Mouse (Mus musculus) liver, adult 2 months (tissue): ENCODE measurements at regions not wholly inside any gene's neighbourhood (a gene's known extent, or its start where the extent isn't known, plus 50 kb on each side); places are given as distances from the start of the nearest gene placed in this dataset.

Experiments used
- DNase-seq: peaks from one replicate; pipeline ENCODE4 v3.0.0-alpha.2; 2011; ENCODE audit warnings: low read depth, low spot score; ENCODE audit errors: extremely low read depth
- H3K27ac ChIP-seq: fragments of 200-500 bp; replicated peaks from 2 replicates; pipeline ENCODE4 v1.5.1; 2012; ENCODE audit warnings: low read depth, mild to moderate bottlenecking, control low read depth, inconsistent platforms, low read length; ENCODE audit not compliant: insufficient read depth
- H3K27me3 ChIP-seq: fragments of 200-500 bp; 2 replicates; pipeline ENCODE4 v1.6.1; 2012; ENCODE audit warnings: mild to moderate bottlenecking, moderate library complexity, low read length, inconsistent platforms; ENCODE audit not compliant: control insufficient read depth, insufficient read depth
- H3K36me3 ChIP-seq: fragments of 200-500 bp; 2 replicates; pipeline ENCODE4 v1.6.1; 2012; ENCODE audit warnings: low read length, inconsistent platforms; ENCODE audit not compliant: control insufficient read depth, insufficient read depth
- H3K4me1 ChIP-seq: fragments of 200-500 bp; 2 replicates; pipeline ENCODE4 v1.6.1; 2011; ENCODE audit warnings: low read length; ENCODE audit not compliant: control insufficient read depth, insufficient read depth
- H3K4me3 ChIP-seq: fragments of 200-500 bp; 2 replicates; pipeline ENCODE4 v1.5.1; 2011; ENCODE audit warnings: low read depth, mild to moderate bottlenecking, control low read depth, low read length, moderate library complexity; ENCODE audit not compliant: insufficient read depth
- H3K79me2 ChIP-seq: fragments of 200-500 bp; 2 replicates; pipeline ENCODE4 v1.6.1; 2012; ENCODE audit warnings: inconsistent platforms, mild to moderate bottlenecking, low read length, moderate library complexity; ENCODE audit not compliant: control insufficient read depth, insufficient read depth
- H3K9ac ChIP-seq: fragments of 200-500 bp; 2 replicates; pipeline ENCODE4 v1.6.1; 2012; ENCODE audit warnings: low read depth, mild to moderate bottlenecking, control low read depth, inconsistent platforms, low read length
- CTCF ChIP-seq: fragments of 200-500 bp; IDR thresholded peaks from 2 replicates; pipeline ENCODE4 v1.5.1; 2011; ENCODE audit warnings: low read depth, low read length, control low read depth
- POLR2A ChIP-seq: fragments of 200-500 bp; IDR thresholded peaks from 2 replicates; pipeline ENCODE4 v1.6.1; 2011; ENCODE audit warnings: low read length, control low read depth; ENCODE audit not compliant: insufficient read depth; ENCODE audit errors: extremely low read depth
- WGBS: fragments of 180-500 bp; shearing (Covaris S2); methylation state at CpG from one replicate; pipeline ENCODE4 v1.1.7; 2018; 5-methylcytosine and 5-hydroxymethylcytosine counted together

DNA sequence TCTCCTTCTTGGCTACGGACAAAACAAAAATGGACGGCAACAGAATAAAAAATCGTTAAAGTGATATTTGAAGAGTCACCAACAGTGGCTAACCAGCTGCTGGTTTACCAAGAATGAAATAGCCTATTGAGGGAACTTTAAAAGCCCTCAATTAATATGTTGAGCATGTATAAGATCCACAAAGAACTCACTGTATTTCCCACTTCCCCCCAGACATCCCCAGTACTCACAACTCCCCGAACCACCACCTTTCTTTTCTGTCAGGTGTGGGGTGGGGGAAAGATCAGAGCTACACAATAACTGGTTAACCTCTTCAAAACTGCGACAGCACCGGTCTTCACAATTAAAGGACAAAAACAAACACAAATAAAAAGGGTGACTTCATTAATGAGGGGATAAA lies 245.5 kb upstream of the Pmfbp1 start:
- 87% methylated on average over 6 of the region's 6 CpGs for WGBS
- no peak for DNase-seq
- no peak overlapping the region for H3K27ac ChIP-seq
- no peaks in the 10 kb centered on the region; the same call in 1 of the 2 replicates for H3K27me3 ChIP-seq
- no peak for TF ChIP-seq CTCF
- no peak for TF ChIP-seq POLR2A
- no peaks in the 10 kb centered on the region for H3K79me2 ChIP-seq
- no peaks in the 10 kb centered on the region for H3K4me1 ChIP-seq
- no peak overlapping the region for H3K9ac ChIP-seq
- H3K36me3 ChIP-seq, result no peaks in the 10 kb centered on the region
- H3K4me3 ChIP-seq, result no peak overlapping the region

- Histone ChIP-seq H3K79me2 (no peaks in the 10 kb centered on the region), H3K27ac (no peak overlapping the region), H3K4me1 (no peaks in the 10 kb centered on the region), H3K9ac (no peak overlapping the region), H3K4me3 (no peak overlapping the region), H3K27me3 (no peaks in the 10 kb centered on the region; the same call in 1 of the 2 replicates), H3K36me3 (no peaks in the 10 kb centered on the region)
- TF ChIP-seq CTCF (no peak), POLR2A (no peak)
- no peak for DNase-seq
- WGBS, result 89% methylated on average over 12 of the region's 12 CpGs
Measured at GRCm38 (mm10) chr8:109249256-109249655, 244.6 kb upstream of the Pmfbp1 start.

GRCm38 (mm10) chr8:109249691-109250090 lies 244.1 kb upstream of the Pmfbp1 start:
- no peak for DNase-seq
- Histone ChIP-seq H3K4me1 (no peaks in the 10 kb centered on the region), H3K79me2 (no peaks in the 10 kb centered on the region), H3K9ac (no peak overlapping the region), H3K36me3 (no peaks in the 10 kb centered on the region), H3K4me3 (no peak overlapping the region), H3K27ac (no peak overlapping the region), H3K27me3 (no peaks in the 10 kb centered on the region; the same call in 1 of the 2 replicates)
- TF ChIP-seq CTCF (no peak), POLR2A (no peak)
- 88% methylated on average over 9 of the region's 9 CpGs for WGBS

DNA sequence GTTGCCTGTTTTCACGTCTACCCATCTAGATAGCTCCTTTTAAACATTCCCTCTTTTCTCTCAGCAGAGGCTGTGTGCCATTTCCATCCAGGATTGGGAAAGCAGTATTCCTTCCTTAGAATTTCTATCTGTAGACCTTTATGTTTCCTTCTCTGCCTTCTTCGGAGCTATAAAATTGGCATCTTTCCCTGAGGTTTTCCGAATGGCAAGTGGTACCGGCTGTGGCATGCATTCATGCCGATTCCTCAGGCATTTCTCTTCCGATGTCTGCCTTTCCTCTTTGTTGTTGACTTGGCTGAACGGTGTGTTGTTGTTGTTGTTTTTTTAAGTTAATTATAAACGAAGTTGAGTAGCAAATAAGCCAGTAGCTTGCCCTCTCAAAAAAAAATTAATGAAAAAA lies 243.3 kb upstream of the Pmfbp1 start:
- Histone ChIP-seq H3K27me3 (no peaks in the 10 kb centered on the region; the same call in 1 of the 2 replicates), H3K4me3 (no peak overlapping the region), H3K36me3 (no peaks in the 10 kb centered on the region), H3K79me2 (no peaks in the 10 kb centered on the region), H3K9ac (no peak overlapping the region), H3K27ac (no peak overlapping the region), H3K4me1 (no peaks in the 10 kb centered on the region)
- no peak for DNase-seq
- WGBS, result 80% methylated on average over 8 of the region's 8 CpGs
- no peak for TF ChIP-seq CTCF
- TF ChIP-seq POLR2A, result no peak

DNA sequence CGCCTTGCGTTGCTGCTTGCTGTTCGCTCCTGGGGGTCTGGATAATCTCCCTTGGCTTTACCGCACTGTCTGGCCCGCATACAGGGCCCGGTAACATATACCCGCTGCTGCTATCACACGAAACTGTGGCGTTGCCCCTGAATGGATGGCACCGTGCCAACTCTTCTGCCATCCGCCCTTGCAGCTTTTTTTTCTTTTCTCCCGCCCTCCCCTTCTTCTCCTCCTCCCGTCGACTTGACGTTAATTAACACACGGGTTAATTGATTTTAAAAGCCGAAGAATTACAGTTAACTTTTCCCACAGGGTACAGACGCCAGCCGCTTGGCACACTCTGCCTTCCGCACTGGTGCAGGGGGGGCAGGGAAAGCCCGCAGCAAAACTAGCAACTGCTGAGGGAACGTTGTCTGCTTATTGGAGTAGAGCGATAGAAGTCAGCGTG lies 242.4 kb upstream of the Pmfbp1 start:
- Histone ChIP-seq H3K79me2 (no peaks in the 10 kb centered on the region), H3K4me1 (no peaks in the 10 kb centered on the region), H3K36me3 (no peaks in the 10 kb centered on the region), H3K4me3 (no peak overlapping the region), H3K27me3 (no peaks in the 10 kb centered on the region; the same call in 1 of the 2 replicates), H3K9ac (no peak overlapping the region), H3K27ac (no peak overlapping the region)
- DNase-seq, result no peak
- 88% methylated on average over 24 of the region's 24 CpGs for WGBS
- no peak for TF ChIP-seq CTCF
- no peak for TF ChIP-seq POLR2A

- Histone ChIP-seq H3K79me2 (no peaks in the 10 kb centered on the region), H3K9ac (no peak overlapping the region), H3K36me3 (no peaks in the 10 kb centered on the region), H3K4me1 (no peaks in the 10 kb centered on the region), H3K27ac (no peak overlapping the region), H3K27me3 (no peaks in the 10 kb centered on the region; the same call in 1 of the 2 replicates), H3K4me3 (no peak overlapping the region)
- TF ChIP-seq POLR2A, result no peak
- 85% methylated on average over 4 of the region's 4 CpGs for WGBS
- no peak for DNase-seq
Measured at GRCm38 (mm10) chr8:109252404-109252803, 241.4 kb upstream of the Pmfbp1 start.
